Mouse (Mus musculus) liver, postnatal 0 days (tissue): ENCODE measurements around the gene 1810024B03Rik. TPM values are rescaled to one million over a fixed set of nuclear protein-coding genes. Genes with fewer than 3 reads are reported as not detected.

ENCODE experiments used
- ATAC-seq: fragments of 200-750 bp; cut with Nextera tagmentation; 2 replicates; pipeline ENCODE4 v1.8.0; 2017; ENCODE audit warnings: mild to moderate bottlenecking, moderate library complexity
- DNase-seq: peaks from one replicate; pipeline ENCODE4 v3.0.0-alpha.2; 2016
- H3K27ac ChIP-seq: fragments of 300-500 bp; sonication (generic); 2 replicates; pipeline ENCODE4 v1.5.1; 2014; ENCODE audit warnings: antibody characterized with exemption, moderate library complexity, mild to moderate bottlenecking, low read depth
- H3K27me3 ChIP-seq: fragments of 300-500 bp; sonication (generic); 2 replicates; pipeline ENCODE4 v1.6.1; 2014; ENCODE audit warnings: low read length, control low read depth, mixed read lengths; ENCODE audit not compliant: insufficient read depth
- H3K36me3 ChIP-seq: fragments of 300-500 bp; sonication (generic); replicated peaks from 2 replicates; pipeline ENCODE4 v1.6.1; 2014; ENCODE audit warnings: mild to moderate bottlenecking, control low read depth, low read length, moderate library complexity, mixed read lengths; ENCODE audit not compliant: insufficient read depth
- H3K4me1 ChIP-seq: fragments of 300-500 bp; sonication (generic); 2 replicates; pipeline ENCODE4 v1.6.1; 2014; ENCODE audit warnings: antibody characterized with exemption, mild to moderate bottlenecking, control low read depth; ENCODE audit not compliant: insufficient read depth
- H3K4me2 ChIP-seq: fragments of 300-500 bp; sonication (generic); 2 replicates; pipeline ENCODE4 v1.6.1; 2014; ENCODE audit warnings: low read depth, mild to moderate bottlenecking, low read length, moderate library complexity, mixed read lengths
- H3K4me3 ChIP-seq: fragments of 300-500 bp; sonication (generic); 2 replicates; pipeline ENCODE4 v1.5.1; 2014; ENCODE audit warnings: low read depth, low read length
- H3K9ac ChIP-seq: fragments of 300-500 bp; sonication (generic); replicated peaks from 2 replicates; pipeline ENCODE4 v1.6.1; 2014; ENCODE audit warnings: mild to moderate bottlenecking, moderate library complexity
- H3K9me3 ChIP-seq: fragments of 300-500 bp; sonication (generic); 2 replicates; pipeline ENCODE4 v1.6.1; 2016; ENCODE audit warnings: mild to moderate bottlenecking, control low read depth, low read length, mixed read lengths
- CTCF ChIP-seq: sonication (generic); IDR thresholded peaks from 2 replicates; pipeline ENCODE4 v1.5.1; 2016; ENCODE audit warnings: antibody characterized with exemption, low read depth
- EP300 ChIP-seq: IDR thresholded peaks from 2 replicates; pipeline ENCODE4 v1.6.1; 2016; ENCODE audit warnings: antibody characterized with exemption, low read depth, mild to moderate bottlenecking
- WGBS: fragments of 180-500 bp; shearing (Covaris S2); extraction: QIAGEN DNeasy Blood & Tissue Kit; methylation state at CpG from one replicate; pipeline ENCODE4 v1.1.7; 2014; ENCODE audit not compliant: insufficient replicate concordance; 5-methylcytosine and 5-hydroxymethylcytosine counted together
- polyA plus RNA-seq: library from polyadenylated mRNA; unstranded; fragments of >200 nt; fragmentation: Nextera tagmentation; extraction: Ambion mirVana; gene quantifications from 2 replicates; pipeline ENCODE4 v1.2.1, GENCODE M21; 2015

1810024B03Rik gene
- polyA plus RNA-seq = 1.1 and 1.2 TPM in 2 replicates

GRCm38 (mm10) chr2:127207547-127208451 is at the start of gene 1810024B03Rik, which contains the start of gene Snrnp200:
1810024B03Rik (minus strand) TSS chr2:127208280.
Snrnp200 (plus strand) TSS chr2:127208386.
- peaks cover 29% of the 10 kb centered on the region for H3K36me3 ChIP-seq
- TF ChIP-seq EP300 = peak; percentile 67; the same call in 1 of the 2 replicates
- TF ChIP-seq CTCF = no peak
- peak within 1 kb of the TSS; percentile 82 for H3K4me2 ChIP-seq
- 9% methylated on average over 36 of the region's 36 CpGs for WGBS
- DNase-seq (peak; percentile 94), ATAC-seq (peak; percentile 97)
- no peaks in the 10 kb centered on the region for H3K27me3 ChIP-seq
- peak within 1 kb of the TSS; percentile 83 for H3K9ac ChIP-seq
- H3K4me3 ChIP-seq = peak within 1 kb of the TSS; percentile 93
- H3K27ac ChIP-seq = peak within 1 kb of the TSS; percentile 85
- H3K9me3 ChIP-seq = no peaks in the 10 kb centered on the region
- peaks cover 9% of the 10 kb centered on the region for H3K4me1 ChIP-seq

GRCm38 (mm10) chr2:127255294-127255693 is 47.2 kb upstream of the 1810024B03Rik start:
- H3K36me3 ChIP-seq = peaks cover 46% of the 10 kb centered on the region

GRCm38 (mm10) chr2:127254604-127255134 is 46.6 kb upstream of the 1810024B03Rik start:
- H3K9me3 ChIP-seq = no peaks in the 10 kb centered on the region
- H3K27me3 ChIP-seq = no peaks in the 10 kb centered on the region
- H3K27ac ChIP-seq = no peak overlapping the region
- 82% methylated on average over 3 of the region's 3 CpGs for WGBS
- ATAC-seq (no peak), DNase-seq (no peak)
- TF ChIP-seq CTCF (no peak), EP300 (no peak)
- H3K4me2 ChIP-seq = no peak overlapping the region
- no peak overlapping the region for H3K9ac ChIP-seq
- H3K4me3 ChIP-seq = no peak overlapping the region
- peaks cover 42% of the 10 kb centered on the region for H3K36me3 ChIP-seq
- peaks cover 9% of the 10 kb centered on the region for H3K4me1 ChIP-seq

More at GRCm38 (mm10) chr2:127255294-127255693, 47.2 kb upstream of the 1810024B03Rik start:
- Histone ChIP-seq H3K9ac (no peak overlapping the region), H3K4me3 (no peak overlapping the region), H3K4me2 (no peak overlapping the region), H3K9me3 (no peaks in the 10 kb centered on the region), H3K4me1 (peaks cover 8% of the 10 kb centered on the region; the same call in 1 of the 2 replicates), H3K27ac (no peak overlapping the region), H3K27me3 (no peaks in the 10 kb centered on the region)
- WGBS = 82% methylated on average over 6 of the region's 6 CpGs
- no peak for TF ChIP-seq CTCF
- no peak for TF ChIP-seq EP300
- DNase-seq = no peak
- no peak for ATAC-seq

GRCm38 (mm10) chr2:127252787-127253186 is 44.7 kb upstream of the 1810024B03Rik start:
- ATAC-seq (no peak), DNase-seq (no peak)
- 82% methylated on average over 5 of the region's 5 CpGs for WGBS
- Histone ChIP-seq H3K4me2 (no peak overlapping the region), H3K9me3 (no peaks in the 10 kb centered on the region), H3K27ac (no peak overlapping the region), H3K36me3 (peaks cover 24% of the 10 kb centered on the region), H3K4me3 (no peak overlapping the region), H3K9ac (no peak overlapping the region), H3K27me3 (no peaks in the 10 kb centered on the region), H3K4me1 (peaks cover 20% of the 10 kb centered on the region)
- no peak for TF ChIP-seq CTCF

GRCm38 (mm10) chr2:127251880-127252527 is 43.9 kb upstream of the 1810024B03Rik start:
- Histone ChIP-seq H3K27ac (no peak overlapping the region), H3K4me3 (no peak overlapping the region), H3K4me2 (no peak overlapping the region), H3K27me3 (no peaks in the 10 kb centered on the region), H3K36me3 (peaks cover 17% of the 10 kb centered on the region), H3K9ac (no peak overlapping the region), H3K4me1 (peaks cover 20% of the 10 kb centered on the region), H3K9me3 (no peaks in the 10 kb centered on the region)
- no peak for ATAC-seq
- WGBS = 74% methylated on average over 3 of the region's 3 CpGs
- TF ChIP-seq CTCF (no peak), EP300 (no peak)
- no peak for DNase-seq

GRCm38 (mm10) chr2:127251457-127251856 is 43.4 kb upstream of the 1810024B03Rik start:
- Histone ChIP-seq H3K9me3 (no peaks in the 10 kb centered on the region), H3K4me3 (no peak overlapping the region), H3K4me2 (no peak overlapping the region), H3K9ac (no peak overlapping the region), H3K27me3 (no peaks in the 10 kb centered on the region), H3K27ac (no peak overlapping the region), H3K36me3 (peaks cover 11% of the 10 kb centered on the region), H3K4me1 (peaks cover 26% of the 10 kb centered on the region)
- WGBS = 76% methylated on average over 3 of the region's 3 CpGs
- no peak for ATAC-seq
- no peak for DNase-seq
- no peak for TF ChIP-seq CTCF
- TF ChIP-seq EP300 = no peak
